Mouse (Mus musculus): ENCODE measurements at regions not wholly inside any gene's neighbourhood (a gene's known extent, or its start where the extent isn't known, plus 50 kb on each side); places are given as distances from the start of the nearest gene placed in this dataset.
A peak's percentile ranks its signal among the peaks of the same experiment; 100 is the strongest.

GRCm38 (mm10) chr1:23034271-23034670 lies 67.8 kb downstream of the 4933415F23Rik start:
- no peak for DNase-seq (ENCODE audit: low spot score in 2 of 2)

- no peak for DNase-seq (ENCODE audit: low spot score in 2 of 2)
Observed at GRCm38 (mm10) chr1:23023536-23023935, 78.5 kb downstream of the 4933415F23Rik start.

- DNase-seq (ENCODE audit: low spot score in 2 of 2) = no peak
Observed at GRCm38 (mm10) chr1:23007784-23008490, 94.1 kb downstream of the 4933415F23Rik start.

GRCm38 (mm10) chr1:23004882-23005281 lies 97.2 kb downstream of the 4933415F23Rik start:
- no peak for DNase-seq (ENCODE audit: low spot score in 2 of 2)

- no peak for DNase-seq (ENCODE audit: low spot score in 2 of 2)
Observed at GRCm38 (mm10) chr1:22996665-22997064, 105.4 kb downstream of the 4933415F23Rik start.

GRCm38 (mm10) chr1:22989521-22990221 lies 112.4 kb downstream of the 4933415F23Rik start:
- no peak for DNase-seq (ENCODE audit: low spot score in 2 of 2)

GRCm38 (mm10) chr1:22987521-22987920 lies 114.5 kb downstream of the 4933415F23Rik start:
- no peak for DNase-seq (ENCODE audit: low spot score in 2 of 2)

GRCm38 (mm10) chr1:22984276-22984675 lies 117.8 kb downstream of the 4933415F23Rik start:
- DNase-seq (ENCODE audit: low spot score in 2 of 2) = peak; percentile 29 to 36

- no peak for DNase-seq (ENCODE audit: low spot score in 2 of 2)
Observed at GRCm38 (mm10) chr1:22974917-22975316, 127.1 kb downstream of the 4933415F23Rik start.

- no peak for DNase-seq (ENCODE audit: low spot score in 2 of 2)
Observed at GRCm38 (mm10) chr1:22943995-22944394, 138.2 kb upstream of the Rims1 start.

GRCm38 (mm10) chr1:22939816-22940215 lies 134.0 kb upstream of the Rims1 start:
- DNase-seq (ENCODE audit: low spot score in 2 of 2) = no peak

- no peak for DNase-seq (ENCODE audit: low spot score in 2 of 2)
Observed at GRCm38 (mm10) chr1:22931147-22931896, 125.5 kb upstream of the Rims1 start.

GRCm38 (mm10) chr1:22902992-22903391 lies 97.2 kb upstream of the Rims1 start:
- no peak for DNase-seq (ENCODE audit: low spot score in 2 of 2)

- no peak for DNase-seq (ENCODE audit: low spot score in 2 of 2)
Observed at GRCm38 (mm10) chr1:22901018-22901625, 95.3 kb upstream of the Rims1 start.

- DNase-seq (ENCODE audit: low spot score in 2 of 2) = no peak
Observed at GRCm38 (mm10) chr1:22895099-22895498, 89.3 kb upstream of the Rims1 start.

GRCm38 (mm10) chr1:22862985-22863384 lies 57.2 kb upstream of the Rims1 start:
- no peak for DNase-seq (ENCODE audit: low spot score in 2 of 2)
